Mouse (Mus musculus): ENCODE measurements around the gene Isg15.

GRCm38 (mm10) chr4:156203413-156204131 is 3.0 kb upstream of the Isg15 start:
- TF ChIP-seq POLR2A (IDR thresholded peaks at IDR 0.05; ENCODE audit: borderline replicate concordance, low read depth, low read length) (no peak), CTCF (IDR thresholded peaks at IDR 0.05; ENCODE audit: low read depth, low read length) (no peak)

Data from bone marrow macrophage, adult 2 months (primary cell).